Mouse (Mus musculus): ENCODE measurements at regions not wholly inside any gene's neighbourhood (a gene's known extent, or its start where the extent isn't known, plus 50 kb on each side); places are given as distances from the start of the nearest gene placed in this dataset.

GRCm38 (mm10) chr4:45746451-45746850 lies 52.4 kb upstream of the Aldh1b1 start:
- DNase-seq (ENCODE audit: low spot score in 2 of 2), result no peak

DNA sequence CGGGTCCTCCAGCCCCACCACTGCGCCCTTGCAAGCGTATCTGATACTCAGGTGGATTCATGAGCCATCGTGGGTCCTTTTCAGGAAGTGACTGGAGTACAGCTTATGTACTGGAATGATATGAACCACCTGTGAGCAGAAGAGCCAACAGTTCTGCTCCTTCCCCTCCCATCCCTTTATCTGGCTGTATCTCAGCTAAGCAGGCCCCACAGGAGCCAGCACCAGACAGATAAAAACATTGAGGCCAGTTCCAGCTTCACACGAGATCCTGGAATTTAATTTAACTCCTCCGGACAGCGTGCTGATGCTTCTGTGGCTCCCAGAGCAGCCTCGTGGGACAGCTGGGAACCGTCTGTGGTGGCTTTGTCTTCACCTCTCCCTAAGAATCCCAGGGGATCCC lies 53.1 kb upstream of the Aldh1b1 start:
- DNase-seq (ENCODE audit: low spot score in 2 of 2), result no peak

DNA sequence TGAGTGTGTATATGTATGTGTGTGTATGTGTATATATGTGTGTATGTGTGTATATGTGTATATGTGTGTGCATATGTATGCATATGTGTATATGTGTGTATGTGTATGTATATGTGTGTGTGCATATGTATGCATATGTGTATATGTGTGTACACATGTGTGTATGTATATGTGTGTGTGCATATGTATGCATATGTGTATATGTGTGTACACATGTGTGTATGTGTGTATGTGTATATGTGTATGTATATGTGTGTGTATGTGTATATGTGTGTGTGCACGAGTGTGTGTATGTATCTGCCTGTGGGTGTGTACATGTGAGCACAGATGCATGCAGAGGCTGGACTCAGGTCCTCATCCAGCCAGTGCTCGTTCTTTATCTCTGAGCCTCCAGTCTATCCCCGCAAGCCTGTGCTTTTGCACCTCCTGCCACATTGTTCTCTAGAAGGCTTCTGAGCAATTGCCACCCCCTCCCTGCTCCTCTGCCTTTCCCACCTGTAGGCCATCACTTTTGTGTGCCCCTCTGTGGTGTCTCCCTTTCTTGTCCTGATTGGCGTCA lies 53.9 kb upstream of the Aldh1b1 start:
- no peak for DNase-seq (ENCODE audit: low spot score in 2 of 2)

- peak in 1 of 2 experiments; percentile 59 for DNase-seq (ENCODE audit: low spot score in 2 of 2)
These were observed 58.0 kb upstream of the Aldh1b1 start for GRCm38 (mm10) chr4:45740779-45741365.

- DNase-seq (ENCODE audit: low spot score in 2 of 2), result no peak
These were observed 58.5 kb upstream of the Aldh1b1 start for GRCm38 (mm10) chr4:45740319-45740718.

DNA sequence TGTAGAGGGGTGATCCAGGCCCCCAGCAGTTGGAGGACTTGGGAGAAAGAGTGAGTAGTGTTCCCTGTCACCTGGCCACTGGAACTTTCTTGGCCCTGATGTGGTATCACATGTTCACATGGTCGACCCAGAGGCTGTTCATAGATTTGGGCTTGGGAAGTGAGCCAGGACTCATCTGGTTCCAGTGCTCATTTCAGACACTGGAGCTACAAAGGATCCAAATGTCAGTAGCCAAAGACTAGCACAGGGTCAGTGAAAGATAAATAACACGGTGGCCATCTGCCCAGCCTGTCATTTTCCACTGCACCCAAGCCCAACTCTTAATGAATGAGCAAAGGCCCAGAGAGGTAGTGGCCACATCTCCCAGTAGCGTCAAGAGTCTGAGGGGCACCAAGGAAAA lies 59.1 kb upstream of the Aldh1b1 start:
- DNase-seq (ENCODE audit: low spot score in 2 of 2), result no peak

DNA sequence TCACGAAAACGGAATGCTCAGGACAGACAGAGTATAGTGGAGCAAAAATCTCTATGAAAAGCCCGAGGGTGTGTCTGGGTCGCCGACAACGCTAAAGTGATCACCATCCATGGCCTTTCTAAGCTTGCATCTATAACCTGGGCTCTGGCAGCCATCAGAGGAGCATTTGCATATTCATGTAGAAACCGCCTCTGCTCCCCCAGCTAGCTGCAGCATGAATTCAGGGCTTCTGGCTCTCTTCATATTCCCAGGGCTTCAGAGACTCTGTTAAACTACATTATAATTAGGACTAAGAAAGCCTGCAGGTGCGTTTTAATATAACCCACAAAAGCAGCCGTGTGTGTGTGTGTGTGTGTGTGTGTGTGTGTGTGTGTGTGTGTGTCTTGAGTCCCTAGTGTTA lies 59.7 kb upstream of the Aldh1b1 start:
- no peak for DNase-seq (ENCODE audit: low spot score in 2 of 2)

DNA sequence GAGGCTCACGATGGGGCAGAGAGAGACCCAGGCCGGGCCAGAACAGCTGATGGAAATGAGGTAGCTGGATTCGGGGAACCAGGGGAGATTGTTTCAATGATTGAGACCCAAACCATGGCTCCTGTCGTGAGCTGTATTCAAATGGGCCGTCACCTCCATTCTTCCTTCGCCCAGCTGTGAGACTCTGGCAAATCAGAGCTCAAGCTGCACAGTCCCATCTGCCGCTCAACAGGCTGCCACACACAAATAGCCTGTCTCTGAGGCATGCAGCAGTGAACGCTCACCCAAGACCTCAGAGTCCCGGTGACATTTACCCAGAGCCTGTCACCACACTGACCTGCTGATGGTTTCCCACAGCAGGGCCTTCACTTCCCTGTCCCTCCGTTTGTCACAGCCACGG lies 60.1 kb upstream of the Aldh1b1 start:
- no peak for DNase-seq (ENCODE audit: low spot score in 2 of 2)

DNA sequence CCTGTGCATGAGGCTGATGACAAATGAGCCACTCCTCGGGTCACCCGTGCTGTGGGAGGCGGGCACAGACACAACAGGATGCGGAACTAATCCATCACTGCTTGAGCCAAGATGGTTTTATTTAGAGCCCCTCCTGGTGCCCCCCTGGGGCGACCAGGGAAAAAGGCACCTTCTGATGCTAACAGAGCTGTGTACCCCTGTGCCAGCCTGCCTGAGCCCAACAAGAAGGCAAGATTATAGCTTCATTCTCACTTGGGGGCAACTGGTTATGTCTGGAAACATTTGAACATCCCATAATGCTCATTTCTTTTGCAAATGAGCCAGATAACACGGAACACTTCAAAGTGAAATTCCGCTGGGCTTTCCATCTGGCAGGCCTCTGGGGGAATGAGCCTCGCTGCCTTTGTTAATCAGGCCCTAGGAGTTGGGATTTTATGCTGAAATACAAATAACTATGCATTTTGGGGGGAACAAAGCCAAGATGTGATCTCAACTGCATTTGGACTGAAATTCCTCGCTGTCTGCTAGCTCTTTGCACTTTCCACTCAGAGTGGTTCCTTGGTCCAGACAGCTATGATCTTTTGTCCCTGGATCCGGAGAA lies 62.5 kb upstream of the Aldh1b1 start:
- no peak for DNase-seq (ENCODE audit: low spot score in 2 of 2)

DNA sequence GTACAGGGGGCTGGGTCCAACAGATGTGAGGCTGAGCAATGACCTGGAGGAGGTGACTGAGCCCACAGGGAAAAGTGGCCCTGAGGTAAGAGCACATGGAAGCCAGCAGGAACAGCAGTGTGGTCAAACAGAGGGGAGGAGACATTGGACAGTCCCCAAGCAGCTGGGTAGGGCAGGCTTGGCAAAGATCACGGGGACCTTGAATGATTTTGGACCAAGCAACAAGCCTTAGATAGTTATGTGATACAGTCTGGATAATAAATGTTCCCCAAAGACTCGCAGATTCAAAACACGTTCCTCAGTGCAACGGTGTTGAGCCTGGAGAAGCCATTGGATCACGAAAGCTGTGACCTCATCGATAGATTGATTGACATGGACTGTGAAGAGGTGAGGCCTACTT lies 64.8 kb upstream of the Aldh1b1 start:
- DNase-seq (ENCODE audit: low spot score in 2 of 2), result no peak

DNA sequence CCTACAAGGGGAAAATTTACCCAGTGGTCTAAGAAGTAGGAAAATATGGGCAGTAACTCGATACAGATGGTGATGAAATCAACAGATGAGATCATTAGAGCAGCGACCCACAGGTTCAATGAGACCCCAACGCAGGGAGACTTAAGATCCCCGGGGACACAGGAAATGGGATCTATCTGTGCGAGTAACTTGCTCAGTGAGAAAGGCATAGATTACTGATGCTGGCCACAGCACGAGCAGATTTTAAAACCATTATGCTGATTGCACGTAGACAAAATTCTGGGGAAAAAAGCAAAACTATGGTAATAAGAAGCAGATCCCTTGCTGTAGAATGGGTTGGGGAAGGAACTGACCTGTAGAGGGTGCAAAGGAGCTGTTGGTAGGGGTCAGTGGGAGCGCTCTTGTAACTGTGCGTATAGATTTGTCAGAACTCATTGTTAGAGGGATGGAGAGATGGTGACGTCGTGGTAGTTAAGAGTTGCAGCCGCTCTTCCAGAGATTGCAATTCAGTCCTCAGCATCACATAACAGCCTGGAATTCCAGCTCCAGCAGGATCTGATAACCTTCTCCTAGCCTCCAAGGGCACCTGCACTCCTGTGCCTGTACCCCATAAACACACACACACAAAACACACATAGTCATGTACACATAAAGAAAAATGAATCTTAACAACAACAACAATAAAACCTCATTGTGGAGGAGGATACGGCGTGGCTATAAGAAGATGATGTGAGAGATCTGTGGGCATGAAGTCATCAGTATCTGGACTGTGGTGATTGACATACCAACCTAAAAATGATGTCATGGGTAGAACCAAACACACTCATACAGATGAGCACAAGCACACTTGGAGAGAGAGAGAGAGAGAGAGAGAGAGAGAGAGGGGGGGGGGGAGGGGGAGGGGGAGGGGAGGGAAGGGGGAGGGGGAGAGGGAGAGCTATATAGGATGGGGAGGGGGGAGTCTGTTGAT lies 67.7 kb upstream of the Aldh1b1 start:
- DNase-seq (ENCODE audit: low spot score in 2 of 2), result no peak

DNA sequence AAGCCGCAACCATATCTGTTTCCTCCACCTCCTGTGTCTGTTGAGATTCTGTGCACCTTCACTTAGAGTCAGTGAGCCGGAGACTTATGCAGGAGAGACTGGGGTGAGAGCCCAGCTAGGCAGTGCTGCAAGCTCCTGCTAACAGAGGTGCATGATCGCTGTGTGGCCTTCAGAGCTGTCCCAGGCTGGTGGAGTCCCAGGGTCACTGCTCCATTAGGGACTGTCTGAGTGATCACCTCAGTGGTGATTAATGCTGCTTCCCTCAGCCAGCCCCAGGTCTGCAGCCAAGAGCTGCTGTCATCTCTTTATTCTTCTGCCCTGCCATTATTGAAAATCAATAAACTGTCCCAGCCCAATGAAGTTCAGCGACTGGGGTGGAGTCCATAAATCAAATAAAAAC lies 69.0 kb upstream of the Aldh1b1 start:
- DNase-seq (ENCODE audit: low spot score in 2 of 2), result no peak

- DNase-seq (ENCODE audit: low spot score in 2 of 2), result no peak
These were observed 70.0 kb upstream of the Aldh1b1 start for GRCm38 (mm10) chr4:45728825-45729224.

DNA sequence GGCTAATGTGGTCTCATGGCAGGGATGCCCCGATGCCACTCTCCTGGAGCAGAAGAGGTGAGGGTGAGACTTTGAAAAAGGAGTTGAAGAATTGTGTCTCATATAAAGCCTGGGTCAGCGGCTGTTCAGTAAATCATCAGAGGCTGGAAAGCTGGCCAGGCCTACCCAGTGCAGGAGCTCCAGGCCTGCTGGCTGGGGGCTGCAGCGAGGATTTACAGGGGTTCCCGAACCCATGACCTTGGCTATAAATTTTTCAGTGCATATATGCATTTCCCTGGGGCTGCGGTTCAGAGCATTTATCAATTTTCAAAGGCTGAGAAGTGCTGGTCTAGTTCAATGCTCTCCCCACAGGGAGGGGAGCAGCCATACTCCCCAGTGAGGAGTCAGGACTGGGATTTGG lies 70.9 kb upstream of the Aldh1b1 start:
- no peak for DNase-seq (ENCODE audit: low spot score in 2 of 2)

- DNase-seq (ENCODE audit: low spot score in 2 of 2), result no peak
These were observed 71.3 kb upstream of the Aldh1b1 start for GRCm38 (mm10) chr4:45727474-45727873.

GRCm38 (mm10) chr4:45726783-45727182 lies 72.0 kb upstream of the Aldh1b1 start:
- no peak for DNase-seq (ENCODE audit: low spot score in 2 of 2)

DNA sequence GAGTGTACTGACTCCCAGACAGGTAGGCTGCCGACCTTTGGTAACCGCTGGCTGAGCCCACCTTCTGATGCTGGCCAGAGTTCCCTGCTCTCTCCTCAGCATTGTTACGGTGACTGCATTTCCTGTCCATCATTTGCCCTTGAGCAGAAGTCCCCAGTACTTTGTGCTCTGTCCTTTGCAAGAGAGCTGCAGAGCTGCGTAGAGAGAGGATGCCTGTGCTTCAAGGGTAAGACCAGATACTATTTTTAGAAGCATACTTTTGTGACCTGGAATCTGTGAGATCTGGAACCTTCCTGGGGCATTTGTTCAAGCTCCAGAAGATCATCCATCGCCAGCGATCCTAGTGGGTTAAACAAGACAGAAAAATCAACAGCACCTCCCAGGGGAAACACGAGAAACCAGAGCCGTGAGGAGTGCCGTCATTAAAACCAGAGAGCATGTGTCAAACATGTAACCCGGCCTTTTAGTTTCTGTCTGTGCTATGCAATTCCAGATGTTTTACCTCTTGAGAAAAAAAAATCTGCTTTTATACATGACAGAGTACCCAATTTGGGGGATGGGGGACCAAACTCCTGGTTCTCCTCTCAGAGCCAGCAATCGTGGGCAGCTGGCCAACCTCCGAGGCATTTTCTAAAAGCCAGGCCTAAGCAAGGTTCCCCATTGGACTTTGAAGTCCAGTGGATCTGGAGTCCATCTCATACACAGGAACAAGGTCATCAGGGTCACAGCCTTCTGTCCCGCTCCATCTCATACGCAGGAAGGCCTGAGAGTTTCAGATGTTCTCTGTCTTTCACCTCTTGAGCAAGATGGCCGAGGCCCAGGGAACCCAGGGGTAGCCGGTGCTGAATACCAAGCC lies 73.5 kb upstream of the Aldh1b1 start:
- no peak for DNase-seq (ENCODE audit: low spot score in 2 of 2)

- DNase-seq (ENCODE audit: low spot score in 2 of 2), result no peak
These were observed 78.5 kb upstream of the Aldh1b1 start for GRCm38 (mm10) chr4:45720352-45720751.

DNA sequence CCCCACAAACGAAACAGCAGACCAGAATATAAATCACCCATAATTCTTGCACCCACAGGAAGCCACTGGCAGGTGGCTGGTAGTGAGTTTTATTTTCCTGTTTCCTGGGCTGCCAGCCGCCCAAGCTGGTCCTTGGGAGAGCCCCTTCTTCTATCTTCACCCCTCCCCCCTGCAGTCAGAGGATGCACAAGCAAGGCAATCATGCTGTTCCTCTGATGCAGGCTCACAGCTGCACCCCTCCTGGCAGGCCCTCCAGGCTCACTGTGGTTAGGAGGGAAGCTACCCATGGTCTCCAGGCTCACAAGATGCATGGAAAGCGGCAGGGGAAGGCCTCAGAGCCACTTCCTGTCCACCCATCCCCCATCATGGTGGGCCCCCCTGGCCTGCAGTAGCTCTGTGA lies 79.3 kb upstream of the Aldh1b1 start:
- no peak for DNase-seq (ENCODE audit: low spot score in 2 of 2)

- DNase-seq (ENCODE audit: low spot score in 2 of 2), result no peak
These were observed 82.9 kb upstream of the Aldh1b1 start for GRCm38 (mm10) chr4:45715878-45716277.

Measured in layer of hippocampus, postnatal 14 days (tissue).